Comparison of ENCODE assay signal across 30 mouse cellular contexts in genomic region chrX:73577134-73577533, GRCm38 (mm10).
DNase-seq lines count a peak whose midpoint lies in the region; ATAC-seq and TF ChIP-seq lines count a peak whose summit lies in the region.
"Had no signal": no experiment of that assay in that cellular context is flagged by ENCODE, and none has a peak within 500 bp of the region (broad histone marks: within the 10 kb centered on the region; RNA-seq: fewer than 3 reads in every experiment).

No protein-coding gene starts in this region.

- no peaks in the 10 kb centered on the region for H3K36me3 ChIP-seq in liver, embryonic 13.5 days
- no peaks in the 10 kb centered on the region for H3K36me3 ChIP-seq in midbrain, embryonic 15.5 days (replicated peaks)
- H3K36me3 ChIP-seq: embryonic facial prominence, embryonic 13.5 days; forebrain, embryonic 12.5 days; heart, embryonic 13.5 days; limb, embryonic 10.5 days; limb, embryonic 15.5 days; lung, embryonic 15.5 days; neural tube, embryonic 13.5 days had no signal

- peak; percentile 42 for ATAC-seq in liver, embryonic 13.5 days (ENCODE audit: low read depth)
- peak; percentile 32 for ATAC-seq in megakaryocyte progenitor cell, adult 5-6 weeks (replicated peaks; ENCODE audit: poor library complexity)
- no peak for ATAC-seq in midbrain, embryonic 15.5 days (replicated peaks)

- TF ChIP-seq CTCF in gastrocnemius, adult 2 months (IDR thresholded peaks at IDR 0.05): no peak
- TF ChIP-seq CTCF in bone marrow, adult 2 months (IDR thresholded peaks at IDR 0.05; ENCODE audit: control insufficient read depth, insufficient read depth, low read length): no peak

- no peaks in the 10 kb centered on the region for H3K27me3 ChIP-seq in liver, embryonic 13.5 days
- H3K27me3 ChIP-seq in midbrain, embryonic 15.5 days (replicated peaks): no peaks in the 10 kb centered on the region
- H3K27me3 ChIP-seq: limb, embryonic 15.5 days; lung, embryonic 15.5 days; neural tube, embryonic 13.5 days had no signal

- no peak for TF ChIP-seq POLR2A in bone marrow, adult 2 months (IDR thresholded peaks at IDR 0.05; ENCODE audit: borderline replicate concordance, control insufficient read depth, low read depth, low read length)

- H3K9me3 ChIP-seq in liver, embryonic 13.5 days (replicated peaks): no peaks in the 10 kb centered on the region
- no peaks in the 10 kb centered on the region for H3K9me3 ChIP-seq in midbrain, embryonic 15.5 days
- H3K9me3 ChIP-seq: embryonic facial prominence, embryonic 13.5 days; forebrain, embryonic 12.5 days; heart, embryonic 13.5 days; limb, embryonic 10.5 days; limb, embryonic 15.5 days; lung, embryonic 15.5 days; neural tube, embryonic 13.5 days had no signal

- H3K4me3 ChIP-seq in gastrocnemius, adult 2 months: no peak overlapping the region
- H3K4me3 ChIP-seq in bone marrow, adult 2 months (replicated peaks; ENCODE audit: control insufficient read depth, low read depth, low read length): no peak overlapping the region
- no peak overlapping the region for H3K4me3 ChIP-seq in liver, embryonic 13.5 days (replicated peaks)
- no peak overlapping the region for H3K4me3 ChIP-seq in midbrain, embryonic 15.5 days
- H3K4me3 ChIP-seq: embryonic facial prominence, embryonic 13.5 days; erythroblast, embryonic 14.5 days; forebrain, embryonic 12.5 days; heart, embryonic 13.5 days; limb, embryonic 10.5 days; limb, embryonic 15.5 days; lung, embryonic 15.5 days; neural tube, embryonic 13.5 days had no signal

- 56% methylated on average over 1 of the region's 1 CpGs for WGBS in bone marrow, adult 2 months
- 26% methylated on average over 1 of the region's 1 CpGs for WGBS in liver, embryonic 13.5 days (ENCODE audit: insufficient replicate concordance)
- WGBS in midbrain, embryonic 15.5 days: 53% methylated on average over 1 of the region's 1 CpGs

- H3K4me1 ChIP-seq in bone marrow, adult 2 months (ENCODE audit: control insufficient read depth, insufficient read depth, low read length): peaks cover 1% of the 10 kb centered on the region; the same call in 1 of the 2 replicates
- H3K4me1 ChIP-seq in liver, embryonic 13.5 days (replicated peaks): peaks cover 33% of the 10 kb centered on the region
- H3K4me1 ChIP-seq in midbrain, embryonic 15.5 days: no peaks in the 10 kb centered on the region
- H3K4me1 ChIP-seq: embryonic facial prominence, embryonic 13.5 days; forebrain, embryonic 12.5 days; limb, embryonic 10.5 days; limb, embryonic 15.5 days; lung, embryonic 15.5 days; neural tube, embryonic 13.5 days had no signal

- intact Hi-C loops in gastrocnemius, adult 2 months (cut with DNase I): no loop called here

- no peak for DNase-seq in gastrocnemius, adult 2 months
- no peak for DNase-seq in gastrocnemius, postnatal 4 days (ENCODE audit: low spot score in 2 of 2)
- no peak for DNase-seq in liver, embryonic 13.5 days
- no peak for DNase-seq in adrenal gland, adult 18-20 months (ENCODE audit: low spot score in 2 of 2)
- no peak for DNase-seq in adrenal gland, postnatal 4 days (ENCODE audit: low spot score in 2 of 2)
- DNase-seq: adrenal gland, adult 2 months; adrenal gland, postnatal 36 days; cerebellum, adult 11 months; cerebellum, adult 9-11 months; gastrocnemius, postnatal 36 days; heart, postnatal 10 days; kidney, adult 9 months; kidney, postnatal 10 days; layer of hippocampus, adult 9-11 months; right cerebral cortex, postnatal 4 days; thymus, adult 2 months; thymus, postnatal 36 days had no signal

- peak overlapping the region; percentile 26; the same call in 1 of the 2 replicates for H3K9ac ChIP-seq in liver, embryonic 13.5 days
- no peak overlapping the region for H3K9ac ChIP-seq in midbrain, embryonic 15.5 days
- H3K9ac ChIP-seq: embryonic facial prominence, embryonic 13.5 days; forebrain, embryonic 12.5 days; heart, embryonic 13.5 days; hindbrain, embryonic 14.5 days; limb, embryonic 15.5 days; lung, embryonic 15.5 days; neural tube, embryonic 13.5 days had no signal

- H3K4me2 ChIP-seq in liver, embryonic 13.5 days: peak overlapping the region; percentile 17; the same call in 1 of the 2 replicates
- no peak overlapping the region for H3K4me2 ChIP-seq in midbrain, embryonic 15.5 days
- H3K4me2 ChIP-seq: embryonic facial prominence, embryonic 13.5 days; forebrain, embryonic 12.5 days; heart, embryonic 13.5 days; hindbrain, embryonic 14.5 days; limb, embryonic 15.5 days; lung, embryonic 15.5 days; midbrain, embryonic 11.5 days; neural tube, embryonic 13.5 days had no signal

- H3K27ac ChIP-seq in gastrocnemius, adult 2 months: peak overlapping the region; percentile 83; the same call in 1 of the 2 replicates
- peak overlapping the region; percentile 62 for H3K27ac ChIP-seq in bone marrow, adult 2 months (ENCODE audit: control insufficient read depth, insufficient read depth, low read depth, low read length, poor library complexity)
- peak overlapping the region; percentile 90 for H3K27ac ChIP-seq in liver, embryonic 13.5 days
- no peak overlapping the region for H3K27ac ChIP-seq in midbrain, embryonic 15.5 days
- H3K27ac ChIP-seq: embryonic facial prominence, embryonic 13.5 days; forebrain, embryonic 12.5 days; heart, embryonic 13.5 days; hindbrain, embryonic 14.5 days; limb, embryonic 10.5 days; limb, embryonic 15.5 days; neural tube, embryonic 13.5 days had no signal
